Mouse (Mus musculus): ENCODE data around the gene Hist2h4. TPM values are rescaled to one million over a fixed set of nuclear protein-coding genes. Genes with fewer than 3 reads are reported as not detected.

The Hist2h4 gene
- polyA plus RNA-seq, 1 experiment from 2014 or later: 10.8 TPM

DNA sequence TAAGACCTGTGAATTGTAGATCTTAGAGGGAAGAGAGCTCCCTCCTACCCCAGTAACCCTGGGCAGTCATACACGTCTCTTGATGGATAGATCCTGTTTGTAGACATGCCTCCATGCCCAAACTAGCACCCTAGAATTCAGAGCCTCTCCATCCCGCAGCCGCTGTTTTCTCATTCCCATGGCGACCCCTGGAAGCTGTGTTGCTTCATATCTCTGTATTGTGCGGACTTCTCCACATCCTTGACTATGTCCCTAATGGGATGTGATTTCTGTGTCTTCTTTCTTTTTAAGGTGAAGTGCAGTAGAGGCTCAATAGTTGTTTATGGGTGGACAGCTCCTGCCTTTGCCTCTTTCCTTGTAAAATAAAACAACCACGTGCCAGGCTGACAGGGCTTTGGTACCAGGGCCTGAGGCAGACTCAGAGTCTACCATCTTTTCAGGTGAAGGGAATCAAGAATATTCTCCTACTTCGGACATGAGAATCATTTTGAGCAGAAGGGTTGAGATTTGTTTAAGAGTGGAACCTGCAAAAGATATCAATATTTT lies 1.4 kb upstream of the Hist2h4 start:
- Histone ChIP-seq H3K4me3 (ENCODE audit: low read length) (no peak overlapping the region; the same call in 1 of the 2 replicates), H3K4me2 (replicated peaks; ENCODE audit: low read depth, low read length) (peak overlapping the region; percentile 45), H3K27me3 (ENCODE audit: control insufficient read depth, insufficient read depth, low read length) (no peaks in the 10 kb centered on the region), H3K36me3 (ENCODE audit: control insufficient read depth, insufficient read depth, low read length) (no peaks in the 10 kb centered on the region), H3K4me1 (ENCODE audit: control insufficient read depth, insufficient read depth, low read length) (peaks cover 28% of the 10 kb centered on the region; the same call in 1 of the 2 replicates), H3K9ac (ENCODE audit: low read depth, low read length) (peak overlapping the region; percentile 62; the same call in 1 of the 2 replicates), H3K9me3 (ENCODE audit: control insufficient read depth, low read length) (no peaks in the 10 kb centered on the region), H3K27ac (ENCODE audit: low read depth, low read length) (peak overlapping the region; percentile 99)
- 75% methylated on average over 7 of the region's 7 CpGs for WGBS
- ATAC-seq (ENCODE audit: low FRiP score, low TSS enrichment): no peak

DNA sequence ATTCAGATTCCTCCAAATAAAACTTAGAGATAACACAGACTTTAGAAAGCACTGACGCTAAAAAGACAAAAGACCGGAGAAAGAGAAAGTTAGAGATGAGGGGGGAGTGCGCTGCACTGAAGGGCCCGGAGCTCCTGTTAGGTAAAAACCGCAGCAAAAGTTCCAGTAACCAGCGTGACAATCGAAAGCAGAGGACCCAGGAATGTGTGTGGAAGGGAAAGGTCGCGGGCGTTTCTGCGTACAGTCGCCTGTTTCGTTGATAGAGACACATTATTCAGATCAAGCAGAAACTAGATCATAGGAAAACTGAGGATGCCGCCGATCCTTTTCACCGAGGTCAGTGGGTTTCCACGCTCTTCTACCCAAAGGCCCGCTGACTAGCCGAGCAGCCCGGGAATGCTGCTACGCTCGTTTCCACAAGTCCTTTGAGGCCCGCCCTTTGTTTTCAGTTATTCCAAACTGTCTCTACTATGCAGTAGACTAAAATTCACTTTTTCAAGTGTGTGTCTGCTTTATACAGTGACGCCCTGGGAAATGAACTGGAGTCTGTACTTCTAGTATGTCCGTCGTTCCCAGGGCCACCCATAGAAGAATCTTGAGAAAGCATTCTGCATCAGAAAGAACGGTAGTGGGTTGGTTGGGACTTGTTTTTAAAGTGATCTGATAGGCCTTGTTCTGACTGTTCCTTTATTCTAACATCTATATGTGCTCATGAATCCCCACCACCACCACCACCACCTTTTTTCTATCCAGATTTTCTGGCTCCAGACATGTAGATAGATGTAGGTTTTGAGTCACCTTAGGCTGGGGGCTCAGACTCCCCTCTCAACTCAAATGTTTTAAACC lies 670 bp upstream of the Hist2h4 start:
- Histone ChIP-seq H3K36me3 (ENCODE audit: control insufficient read depth, insufficient read depth, low read length) (no peaks in the 10 kb centered on the region), H3K27ac (ENCODE audit: low read depth, low read length) (peak overlapping the region; percentile 99), H3K9me3 (ENCODE audit: control insufficient read depth, low read length) (no peaks in the 10 kb centered on the region), H3K4me1 (ENCODE audit: control insufficient read depth, insufficient read depth, low read length) (peaks cover 28% of the 10 kb centered on the region; the same call in 1 of the 2 replicates), H3K4me3 (ENCODE audit: low read length) (peak overlapping the region; percentile 60), H3K9ac (ENCODE audit: low read depth, low read length) (peak overlapping the region; percentile 62), H3K27me3 (ENCODE audit: control insufficient read depth, insufficient read depth, low read length) (no peaks in the 10 kb centered on the region), H3K4me2 (replicated peaks; ENCODE audit: low read depth, low read length) (peak overlapping the region; percentile 45)
- ATAC-seq (ENCODE audit: low FRiP score, low TSS enrichment): no peak
- WGBS: 5% methylated on average over 27 of the region's 27 CpGs

GRCm38 (mm10) chr3:96262216-96262875 lies 765 bp downstream of the Hist2h4 start:
- H3K9ac ChIP-seq (ENCODE audit: low read depth, low read length): peak overlapping the region; percentile 86
- peak; percentile 86 for ATAC-seq (ENCODE audit: low FRiP score, low TSS enrichment)
- peaks cover 21% of the 10 kb centered on the region; the same call in 1 of the 2 replicates for H3K4me1 ChIP-seq (ENCODE audit: control insufficient read depth, insufficient read depth, low read length)
- peak overlapping the region; percentile 81 for H3K4me2 ChIP-seq (replicated peaks; ENCODE audit: low read depth, low read length)
- 1% methylated on average over 19 of the region's 19 CpGs for WGBS
- H3K9me3 ChIP-seq (ENCODE audit: control insufficient read depth, low read length): no peaks in the 10 kb centered on the region
- H3K36me3 ChIP-seq (ENCODE audit: control insufficient read depth, insufficient read depth, low read length): no peaks in the 10 kb centered on the region
- H3K4me3 ChIP-seq (ENCODE audit: low read length): peak overlapping the region; percentile 60
- H3K27me3 ChIP-seq (ENCODE audit: control insufficient read depth, insufficient read depth, low read length): no peaks in the 10 kb centered on the region
- peak overlapping the region; percentile 99 for H3K27ac ChIP-seq (ENCODE audit: low read depth, low read length)

DNA sequence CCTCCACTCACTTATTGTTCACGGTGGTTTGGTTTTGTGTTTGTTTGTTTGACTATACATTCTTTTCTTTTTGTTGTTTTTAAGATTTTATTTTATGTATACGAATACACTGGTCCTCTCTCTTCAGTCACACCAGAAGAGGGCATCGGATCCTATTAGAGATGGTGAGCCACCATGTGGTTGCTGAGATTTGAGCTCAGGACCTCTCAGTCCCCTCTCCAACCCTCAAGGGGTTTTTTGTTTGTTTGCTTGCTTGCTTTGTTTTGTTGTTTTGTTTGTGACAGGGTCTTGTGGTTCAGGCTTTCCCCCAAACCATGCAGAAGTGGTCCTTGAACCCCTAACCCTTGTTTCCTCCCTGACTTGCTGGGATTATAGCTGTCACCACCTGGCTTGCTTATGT lies 1.5 kb downstream of the Hist2h4 start:
- no peaks in the 10 kb centered on the region for H3K27me3 ChIP-seq (ENCODE audit: control insufficient read depth, insufficient read depth, low read length)
- ATAC-seq (ENCODE audit: low FRiP score, low TSS enrichment): no peak
- peak overlapping the region; percentile 99 for H3K27ac ChIP-seq (ENCODE audit: low read depth, low read length)
- H3K4me1 ChIP-seq (ENCODE audit: control insufficient read depth, insufficient read depth, low read length): peaks cover 15% of the 10 kb centered on the region; the same call in 1 of the 2 replicates
- no peaks in the 10 kb centered on the region for H3K9me3 ChIP-seq (ENCODE audit: control insufficient read depth, low read length)
- peak overlapping the region; percentile 81 for H3K4me2 ChIP-seq (replicated peaks; ENCODE audit: low read depth, low read length)
- peak overlapping the region; percentile 86; the same call in 1 of the 2 replicates for H3K9ac ChIP-seq (ENCODE audit: low read depth, low read length)
- no peaks in the 10 kb centered on the region for H3K36me3 ChIP-seq (ENCODE audit: control insufficient read depth, insufficient read depth, low read length)
- H3K4me3 ChIP-seq (ENCODE audit: low read length): peak overlapping the region; percentile 60; the same call in 1 of the 2 replicates
- WGBS: 74% methylated on average over 3 of the region's 3 CpGs

GRCm38 (mm10) chr3:96260220-96260619 lies 2.9 kb downstream of the Hist2h4 start:
- no peak overlapping the region for H3K27ac ChIP-seq (ENCODE audit: low read depth, low read length)
- H3K4me2 ChIP-seq (replicated peaks; ENCODE audit: low read depth, low read length): no peak overlapping the region
- H3K4me3 ChIP-seq (ENCODE audit: low read length): no peak overlapping the region
- 87% methylated on average over 5 of the region's 5 CpGs for WGBS
- H3K27me3 ChIP-seq (ENCODE audit: control insufficient read depth, insufficient read depth, low read length): no peaks in the 10 kb centered on the region
- no peak overlapping the region for H3K9ac ChIP-seq (ENCODE audit: low read depth, low read length)
- ATAC-seq (ENCODE audit: low FRiP score, low TSS enrichment): no peak
- no peaks in the 10 kb centered on the region for H3K9me3 ChIP-seq (ENCODE audit: control insufficient read depth, low read length)
- H3K4me1 ChIP-seq (ENCODE audit: control insufficient read depth, insufficient read depth, low read length): peaks cover 15% of the 10 kb centered on the region; the same call in 1 of the 2 replicates
- no peaks in the 10 kb centered on the region for H3K36me3 ChIP-seq (ENCODE audit: control insufficient read depth, insufficient read depth, low read length)

DNA sequence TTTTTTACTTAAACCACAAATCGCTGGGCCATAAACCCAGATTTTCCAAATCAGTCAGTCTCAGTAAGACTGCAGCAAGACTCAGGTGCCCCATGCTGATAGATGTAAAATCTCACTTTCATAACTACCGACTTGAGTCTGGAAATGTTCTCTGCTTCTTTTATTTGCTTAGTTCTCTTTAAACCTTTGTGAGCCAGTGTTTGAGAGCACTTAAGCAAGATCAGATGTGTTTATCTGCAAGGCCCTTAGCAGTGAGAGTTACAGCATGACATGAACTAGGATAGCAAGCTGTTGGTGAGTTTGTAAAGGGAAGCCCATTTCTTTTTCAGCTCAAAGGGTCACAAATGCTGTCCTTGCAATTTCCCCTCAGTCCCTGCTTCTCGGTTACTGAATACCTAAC lies 5.9 kb downstream of the Hist2h4 start:
- WGBS: 85% methylated on average over 3 of the region's 3 CpGs

DNA sequence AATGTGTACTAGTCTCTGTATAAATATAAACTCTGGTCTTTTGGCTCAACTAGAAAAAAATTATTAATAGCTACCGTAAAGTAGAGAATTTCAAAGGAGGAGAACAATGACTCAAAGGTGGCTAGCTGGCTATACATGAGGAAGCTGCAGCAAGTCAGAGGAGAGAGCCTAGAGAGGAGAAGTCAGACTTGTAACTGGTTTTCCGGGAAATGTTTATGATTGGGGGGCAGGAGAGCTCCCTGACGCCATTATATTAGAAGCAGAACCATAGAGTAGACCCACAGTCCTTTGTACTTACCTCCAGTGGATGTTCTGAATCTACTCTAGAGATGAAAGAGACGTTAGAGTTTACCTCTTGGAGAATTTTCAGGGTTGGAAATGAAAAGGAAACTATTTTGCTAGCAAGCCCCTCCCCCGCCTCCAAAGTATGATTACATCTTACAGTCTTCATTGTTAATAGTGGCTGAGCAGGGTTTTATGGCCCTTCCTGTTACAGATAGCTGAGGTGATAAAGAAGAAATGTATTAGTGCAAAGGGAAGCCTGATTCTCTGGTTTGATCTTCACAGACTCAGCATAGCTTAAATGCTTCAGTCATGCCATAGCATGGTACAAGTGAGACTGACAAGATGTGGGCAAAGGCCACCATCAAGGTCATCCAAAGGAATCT lies 7.1 kb downstream of the Hist2h4 start:
- Histone ChIP-seq H3K9me3 (ENCODE audit: control insufficient read depth, low read length) (no peaks in the 10 kb centered on the region), H3K9ac (ENCODE audit: low read depth, low read length) (no peak overlapping the region), H3K4me1 (ENCODE audit: control insufficient read depth, insufficient read depth, low read length) (no peaks in the 10 kb centered on the region), H3K4me3 (ENCODE audit: low read length) (no peak overlapping the region), H3K4me2 (replicated peaks; ENCODE audit: low read depth, low read length) (no peak overlapping the region), H3K27me3 (ENCODE audit: control insufficient read depth, insufficient read depth, low read length) (no peaks in the 10 kb centered on the region), H3K27ac (ENCODE audit: low read depth, low read length) (no peak overlapping the region), H3K36me3 (ENCODE audit: control insufficient read depth, insufficient read depth, low read length) (no peaks in the 10 kb centered on the region)
- WGBS: 68% methylated on average over 5 of the region's 5 CpGs
- ATAC-seq (ENCODE audit: low FRiP score, low TSS enrichment): no peak

More for the DNA sequence above, 5.9 kb downstream of the Hist2h4 start:
- H3K4me2 ChIP-seq (replicated peaks; ENCODE audit: low read depth, low read length): no peak overlapping the region
- no peak overlapping the region for H3K4me3 ChIP-seq (ENCODE audit: low read length)
- H3K4me1 ChIP-seq (ENCODE audit: control insufficient read depth, insufficient read depth, low read length): peaks cover 7% of the 10 kb centered on the region; the same call in 1 of the 2 replicates
- no peaks in the 10 kb centered on the region for H3K36me3 ChIP-seq (ENCODE audit: control insufficient read depth, insufficient read depth, low read length)
- H3K9ac ChIP-seq (ENCODE audit: low read depth, low read length): no peak overlapping the region
- H3K27ac ChIP-seq (ENCODE audit: low read depth, low read length): no peak overlapping the region
- H3K27me3 ChIP-seq (ENCODE audit: control insufficient read depth, insufficient read depth, low read length): no peaks in the 10 kb centered on the region
- no peak for ATAC-seq (ENCODE audit: low FRiP score, low TSS enrichment)
- no peaks in the 10 kb centered on the region for H3K9me3 ChIP-seq (ENCODE audit: control insufficient read depth, low read length)

DNA sequence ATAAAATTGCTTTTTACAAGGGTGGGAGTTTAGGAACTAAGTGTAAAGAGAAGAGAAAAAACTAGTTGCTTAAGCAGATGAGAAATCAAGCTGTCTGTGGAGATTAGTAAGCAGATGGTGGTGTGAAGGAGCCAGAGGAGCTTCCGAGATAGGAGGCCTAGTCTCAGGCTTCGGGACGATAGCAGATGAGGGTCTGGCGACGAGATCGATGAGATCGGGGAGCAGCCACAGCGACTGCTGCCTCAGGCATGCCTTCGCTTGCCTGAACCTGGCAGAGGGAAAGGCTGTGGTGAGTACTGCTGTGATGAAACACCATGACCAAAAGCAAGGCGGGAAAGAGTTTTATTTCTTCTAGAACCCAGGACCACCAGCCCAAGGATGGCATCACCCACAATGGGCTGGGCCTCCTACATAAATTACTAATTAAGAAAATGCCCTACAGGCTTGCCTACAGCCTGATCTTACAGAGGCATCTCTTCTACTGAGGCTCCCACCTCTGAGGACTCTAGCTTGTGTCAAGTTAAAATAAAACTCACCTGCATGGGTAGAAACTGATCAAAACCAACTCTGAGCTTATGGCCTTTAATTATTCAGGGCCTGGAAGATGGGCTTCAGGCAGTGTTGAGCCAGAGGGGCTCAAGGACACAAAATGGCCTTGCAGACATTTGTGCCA lies 8.3 kb downstream of the Hist2h4 start:
- 0 out of 2 replicates have a peak, but pooled peaks have one; percentile 26 for ATAC-seq (ENCODE audit: low FRiP score, low TSS enrichment)
- H3K9me3 ChIP-seq (ENCODE audit: control insufficient read depth, low read length): no peaks in the 10 kb centered on the region
- no peaks in the 10 kb centered on the region for H3K4me1 ChIP-seq (ENCODE audit: control insufficient read depth, insufficient read depth, low read length)
- H3K36me3 ChIP-seq (ENCODE audit: control insufficient read depth, insufficient read depth, low read length): no peaks in the 10 kb centered on the region
- H3K9ac ChIP-seq (ENCODE audit: low read depth, low read length): peak overlapping the region; percentile 28; the same call in 1 of the 2 replicates
- H3K4me2 ChIP-seq (replicated peaks; ENCODE audit: low read depth, low read length): no peak overlapping the region; the same call in 1 of the 2 replicates
- WGBS: 53% methylated on average over 10 of the region's 10 CpGs
- H3K4me3 ChIP-seq (ENCODE audit: low read length): no peak overlapping the region
- no peaks in the 10 kb centered on the region for H3K27me3 ChIP-seq (ENCODE audit: control insufficient read depth, insufficient read depth, low read length)
- H3K27ac ChIP-seq (ENCODE audit: low read depth, low read length): no peak overlapping the region
